Mouse (Mus musculus) forebrain, embryonic 13.5 days (tissue): ENCODE data around the gene Slco1a4. TPM values are rescaled to one million over a fixed set of nuclear protein-coding genes. Genes with fewer than 3 reads are reported as not detected.

Experiments
- ATAC-seq: fragments of 200-750 bp; cut with Nextera tagmentation; 2 replicates; pipeline ENCODE4 v1.8.0; 2017
- H3K27ac ChIP-seq: fragments of 300-500 bp; sonication (generic); 2 replicates; pipeline ENCODE4 v1.5.1; 2015; ENCODE audit warnings: inconsistent platforms, mild to moderate bottlenecking, moderate library complexity
- H3K27me3 ChIP-seq: fragments of 300-500 bp; sonication (generic); 2 replicates; pipeline ENCODE4 v1.6.1; 2015; ENCODE audit warnings: mild to moderate bottlenecking, inconsistent platforms
- H3K36me3 ChIP-seq: fragments of 300-500 bp; sonication (generic); 2 replicates; pipeline ENCODE4 v1.6.1; 2015; ENCODE audit warnings: mild to moderate bottlenecking, inconsistent platforms; ENCODE audit not compliant: poor library complexity, severe bottlenecking
- H3K4me1 ChIP-seq: fragments of 300-500 bp; sonication (generic); 2 replicates; pipeline ENCODE4 v1.6.1; 2015; ENCODE audit warnings: inconsistent platforms
- H3K4me2 ChIP-seq: fragments of 300-500 bp; sonication (generic); 2 replicates; pipeline ENCODE4 v1.6.1; 2015; ENCODE audit warnings: inconsistent platforms, mild to moderate bottlenecking, moderate library complexity
- H3K4me3 ChIP-seq: fragments of 300-500 bp; sonication (generic); 2 replicates; pipeline ENCODE4 v1.5.1; 2015; ENCODE audit warnings: mild to moderate bottlenecking, inconsistent platforms
- H3K9ac ChIP-seq: fragments of 300-500 bp; sonication (generic); 2 replicates; pipeline ENCODE4 v1.6.1; 2015; ENCODE audit warnings: mild to moderate bottlenecking, inconsistent platforms
- H3K9me3 ChIP-seq: fragments of 300-500 bp; sonication (generic); replicated peaks from 2 replicates; pipeline ENCODE4 v1.6.1; 2016; ENCODE audit warnings: inconsistent platforms
- WGBS: fragments of 180-500 bp; shearing (Covaris S2); methylation state at CpG from one replicate; pipeline ENCODE4 v1.1.7; 2015; 5-methylcytosine and 5-hydroxymethylcytosine counted together
- polyA plus RNA-seq: library from polyadenylated mRNA; unstranded; fragments of >200 nt; fragmentation: Nextera tagmentation; extraction: Ambion mirVana; gene quantifications from 2 replicates; pipeline ENCODE4 v1.2.1, GENCODE M21; 2015

Slco1a4 gene
- polyA plus RNA-seq, 1 experiment from 2014 or later = 1.0 TPM

- Histone ChIP-seq H3K9ac (no peak overlapping the region), H3K9me3 (no peaks in the 10 kb centered on the region), H3K27ac (no peak overlapping the region), H3K27me3 (no peaks in the 10 kb centered on the region), H3K36me3 (no peaks in the 10 kb centered on the region), H3K4me2 (no peak overlapping the region), H3K4me1 (no peaks in the 10 kb centered on the region), H3K4me3 (no peak overlapping the region)
- ATAC-seq = no peak
- 79% methylated on average over 2 of the region's 2 CpGs for WGBS
Measured at GRCm38 (mm10) chr6:141774476-141774875, 81.5 kb downstream of the Slco1a4 start.

- H3K4me3 ChIP-seq = no peak within 1 kb of the TSS
- no peaks in the 10 kb centered on the region for H3K4me1 ChIP-seq
- 91% methylated on average over 3 of the region's 3 CpGs for WGBS
- ATAC-seq = no peak
- H3K9me3 ChIP-seq = no peaks in the 10 kb centered on the region
- H3K27ac ChIP-seq = no peak within 1 kb of the TSS
- H3K27me3 ChIP-seq = no peaks in the 10 kb centered on the region
- no peaks in the 10 kb centered on the region for H3K36me3 ChIP-seq
- no peak within 1 kb of the TSS for H3K9ac ChIP-seq
- H3K4me2 ChIP-seq = no peak within 1 kb of the TSS
Measured at GRCm38 (mm10) chr6:141773710-141774109, 82.3 kb downstream of the Slco1a4 start, which contains the start of gene Gm5724. Gm5724 (minus strand) TSS chr6:141773810.

Other genes with a start within 250 kb of the Slco1a4 start
- not detected in 2 replicates for gene Slco1b2, start 226.7 kb downstream of the Slco1a4 start, polyA plus RNA-seq
- not detected in 2 replicates for gene Gm5724, start 82.4 kb downstream of the Slco1a4 start, polyA plus RNA-seq
- gene Slco1a1, start 90.8 kb upstream of the Slco1a4 start, polyA plus RNA-seq = not detected in 2 replicates
- not detected in 2 replicates for gene Gm6614, start 155.2 kb upstream of the Slco1a4 start, polyA plus RNA-seq